Mouse (Mus musculus) duodenum, adult 2 months (tissue): ENCODE results near the gene Chrdl1. TPM values are rescaled to one million over a fixed set of nuclear protein-coding genes. Genes with fewer than 3 reads are reported as not detected.

Experiments
- polyA plus RNA-seq: library from polyadenylated mRNA; depleted of rRNA; stranded (reverse); fragments of >200 nt; gene quantifications from 2 replicates; pipeline ENCODE4 v1.2.3, GENCODE M21; 2012; ENCODE audit warnings: low replicate concordance; rRNA removed

The Chrdl1 gene
- polyA plus RNA-seq: 0.13 and 0.86 TPM in 2 replicates

GRCm38 (mm10) chrX:143393791-143394369 is at the start of gene Chrdl1:
TSS of gene Chrdl1 (minus strand) at chrX:143394262.

Other genes starting within 250 kb of the Chrdl1 start
- gene Pak3, start 124.3 kb upstream of the Chrdl1 start, polyA plus RNA-seq: 0.01 TPM in 2 replicates